Mouse (Mus musculus): Measurements from ENCODE around the gene Nupl1. TPM values are rescaled to one million over a fixed set of nuclear protein-coding genes. Genes with fewer than 3 reads are reported as not detected.

Gene Nupl1
- polyA plus RNA-seq, 1 experiment: not detected

DNA sequence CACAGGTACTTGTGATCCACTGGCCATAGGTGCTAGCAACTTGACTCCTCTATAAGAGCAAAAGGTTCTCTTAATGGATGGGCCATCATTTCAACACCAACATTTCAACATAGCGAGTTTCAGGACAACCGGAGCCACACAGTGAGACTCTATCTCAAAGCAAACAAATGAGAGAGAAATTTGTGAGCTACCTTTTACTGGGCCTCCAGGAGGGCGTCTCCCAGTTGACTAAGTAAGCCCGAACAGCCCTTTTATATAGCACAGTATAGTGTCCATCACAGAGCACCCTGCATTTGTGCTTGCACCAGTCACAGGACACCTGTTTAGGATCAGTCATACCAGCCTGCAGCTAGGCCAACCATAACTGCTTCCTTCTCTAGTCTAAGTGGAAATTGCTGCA, 5.9 kb upstream of the Nupl1 start:
- no peak overlapping the region for H3K4me3 ChIP-seq (ENCODE audit: control insufficient read depth, insufficient read depth, low read length)
- no peak for DNase-seq
- TF ChIP-seq POLR2A (IDR thresholded peaks at IDR 0.05; ENCODE audit: control insufficient read depth, extremely low read depth, insufficient read depth, low read length, poor library complexity) (no peak), CTCF (IDR thresholded peaks at IDR 0.05; ENCODE audit: borderline replicate concordance, control insufficient read depth, extremely low read depth, insufficient read depth, low read length, poor library complexity) (no peak)
- no peaks in the 10 kb centered on the region for H3K27me3 ChIP-seq (ENCODE audit: control insufficient read depth, insufficient read depth, low read length)
- H3K27ac ChIP-seq (ENCODE audit: control insufficient read depth, insufficient read depth, low read length): no peak overlapping the region
- no peaks in the 10 kb centered on the region for H3K36me3 ChIP-seq (ENCODE audit: control insufficient read depth, insufficient read depth, low read length)
- peaks cover 5% of the 10 kb centered on the region for H3K4me1 ChIP-seq (replicated peaks; ENCODE audit: control insufficient read depth, insufficient read depth, low read length)
- WGBS: 95% methylated on average over 4 of the region's 4 CpGs

DNA sequence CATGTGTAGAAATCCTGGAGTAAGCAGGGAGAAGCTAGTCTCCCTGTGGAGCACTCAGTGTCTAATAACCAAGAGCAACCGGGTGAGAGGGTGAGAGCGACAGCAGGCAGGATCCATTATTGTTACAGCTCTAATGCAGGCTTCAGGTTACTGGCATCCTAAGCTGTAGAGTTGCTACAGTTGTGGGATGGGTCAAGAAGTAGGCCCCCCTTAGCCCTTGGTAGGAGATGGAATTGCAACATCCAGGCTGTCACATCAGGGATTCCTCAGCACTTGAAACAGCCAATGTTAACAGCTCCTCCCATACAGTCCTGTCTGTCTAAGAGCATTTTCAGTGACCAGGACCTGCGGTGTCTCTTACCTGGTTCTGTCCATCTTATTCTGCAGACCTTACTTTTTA, 5.1 kb upstream of the Nupl1 start:
- Histone ChIP-seq H3K27me3 (ENCODE audit: control insufficient read depth, insufficient read depth, low read length) (no peaks in the 10 kb centered on the region), H3K27ac (ENCODE audit: control insufficient read depth, insufficient read depth, low read length) (no peak overlapping the region), H3K4me3 (ENCODE audit: control insufficient read depth, insufficient read depth, low read length) (no peak overlapping the region), H3K36me3 (ENCODE audit: control insufficient read depth, insufficient read depth, low read length) (no peaks in the 10 kb centered on the region), H3K4me1 (replicated peaks; ENCODE audit: control insufficient read depth, insufficient read depth, low read length) (peaks cover 8% of the 10 kb centered on the region)
- 87% methylated on average over 3 of the region's 3 CpGs for WGBS
- no peak for DNase-seq
- TF ChIP-seq POLR2A (IDR thresholded peaks at IDR 0.05; ENCODE audit: control insufficient read depth, extremely low read depth, insufficient read depth, low read length, poor library complexity): no peak
- no peak for TF ChIP-seq CTCF (IDR thresholded peaks at IDR 0.05; ENCODE audit: borderline replicate concordance, control insufficient read depth, extremely low read depth, insufficient read depth, low read length, poor library complexity)

GRCm38 (mm10) chr14:60254774-60255173, 3.5 kb upstream of the Nupl1 start:
- no peak for TF ChIP-seq POLR2A (IDR thresholded peaks at IDR 0.05; ENCODE audit: control insufficient read depth, extremely low read depth, insufficient read depth, low read length, poor library complexity)
- no peak for TF ChIP-seq CTCF (IDR thresholded peaks at IDR 0.05; ENCODE audit: borderline replicate concordance, control insufficient read depth, extremely low read depth, insufficient read depth, low read length, poor library complexity)
- DNase-seq: no peak
- H3K4me3 ChIP-seq (ENCODE audit: control insufficient read depth, insufficient read depth, low read length): no peak overlapping the region
- H3K4me1 ChIP-seq (replicated peaks; ENCODE audit: control insufficient read depth, insufficient read depth, low read length): peaks cover 10% of the 10 kb centered on the region
- H3K27ac ChIP-seq (ENCODE audit: control insufficient read depth, insufficient read depth, low read length): no peak overlapping the region
- no peaks in the 10 kb centered on the region for H3K36me3 ChIP-seq (ENCODE audit: control insufficient read depth, insufficient read depth, low read length)
- no peaks in the 10 kb centered on the region for H3K27me3 ChIP-seq (ENCODE audit: control insufficient read depth, insufficient read depth, low read length)

- H3K4me3 ChIP-seq (ENCODE audit: control insufficient read depth, insufficient read depth, low read length): no peak overlapping the region
- no peaks in the 10 kb centered on the region for H3K36me3 ChIP-seq (ENCODE audit: control insufficient read depth, insufficient read depth, low read length)
- 98% methylated on average over 3 of the region's 3 CpGs for WGBS
- peaks cover 14% of the 10 kb centered on the region for H3K4me1 ChIP-seq (replicated peaks; ENCODE audit: control insufficient read depth, insufficient read depth, low read length)
- TF ChIP-seq CTCF (IDR thresholded peaks at IDR 0.05; ENCODE audit: borderline replicate concordance, control insufficient read depth, extremely low read depth, insufficient read depth, low read length, poor library complexity) (no peak), POLR2A (IDR thresholded peaks at IDR 0.05; ENCODE audit: control insufficient read depth, extremely low read depth, insufficient read depth, low read length, poor library complexity) (no peak)
- DNase-seq: no peak
- H3K27ac ChIP-seq (ENCODE audit: control insufficient read depth, insufficient read depth, low read length): no peak overlapping the region
- H3K27me3 ChIP-seq (ENCODE audit: control insufficient read depth, insufficient read depth, low read length): no peaks in the 10 kb centered on the region
Observed at GRCm38 (mm10) chr14:60253466-60253865, 2.2 kb upstream of the Nupl1 start.

- peak overlapping the region; percentile 84 for H3K27ac ChIP-seq (ENCODE audit: control insufficient read depth, insufficient read depth, low read length)
- no peak for DNase-seq
- 32% methylated on average over 15 of the region's 15 CpGs for WGBS
- peaks cover 14% of the 10 kb centered on the region for H3K4me1 ChIP-seq (replicated peaks; ENCODE audit: control insufficient read depth, insufficient read depth, low read length)
- H3K27me3 ChIP-seq (ENCODE audit: control insufficient read depth, insufficient read depth, low read length): no peaks in the 10 kb centered on the region
- H3K4me3 ChIP-seq (ENCODE audit: control insufficient read depth, insufficient read depth, low read length): peak overlapping the region; percentile 88
- TF ChIP-seq CTCF (IDR thresholded peaks at IDR 0.05; ENCODE audit: borderline replicate concordance, control insufficient read depth, extremely low read depth, insufficient read depth, low read length, poor library complexity): no peak
- no peak for TF ChIP-seq POLR2A (IDR thresholded peaks at IDR 0.05; ENCODE audit: control insufficient read depth, extremely low read depth, insufficient read depth, low read length, poor library complexity)
- no peaks in the 10 kb centered on the region for H3K36me3 ChIP-seq (ENCODE audit: control insufficient read depth, insufficient read depth, low read length)
Observed at GRCm38 (mm10) chr14:60252004-60253000, 1.1 kb upstream of the Nupl1 start.

DNA sequence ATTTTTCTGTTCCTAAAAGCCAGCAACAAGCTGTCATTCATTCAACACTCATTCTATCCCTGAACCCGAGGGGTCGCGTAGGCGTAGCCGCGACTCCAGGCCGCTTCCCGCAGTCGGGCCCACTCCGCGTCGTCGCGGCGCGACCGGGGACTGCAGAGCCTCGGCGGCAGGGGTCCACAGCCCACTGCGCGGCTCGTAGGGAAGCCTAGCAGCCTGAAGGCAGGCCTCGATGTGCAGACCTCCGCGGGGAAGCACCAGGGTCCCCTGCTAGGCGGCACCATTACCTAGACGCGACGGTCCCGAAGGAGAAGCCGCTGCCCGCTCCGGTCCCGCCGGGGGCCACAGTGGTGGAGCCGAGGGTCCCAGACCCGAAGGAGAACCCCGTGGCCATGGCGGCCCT, 352 bp downstream of the Nupl1 start:
- TF ChIP-seq POLR2A (IDR thresholded peaks at IDR 0.05; ENCODE audit: control insufficient read depth, extremely low read depth, insufficient read depth, low read length, poor library complexity) (no peak), CTCF (IDR thresholded peaks at IDR 0.05; ENCODE audit: borderline replicate concordance, control insufficient read depth, extremely low read depth, insufficient read depth, low read length, poor library complexity) (no peak)
- peak overlapping the region; percentile 12; the same call in 1 of the 2 replicates for H3K27ac ChIP-seq (ENCODE audit: control insufficient read depth, insufficient read depth, low read length)
- no peaks in the 10 kb centered on the region for H3K27me3 ChIP-seq (ENCODE audit: control insufficient read depth, insufficient read depth, low read length)
- H3K4me1 ChIP-seq (replicated peaks; ENCODE audit: control insufficient read depth, insufficient read depth, low read length): peaks cover 14% of the 10 kb centered on the region
- peak overlapping the region; percentile 86 for H3K4me3 ChIP-seq (ENCODE audit: control insufficient read depth, insufficient read depth, low read length)
- WGBS: under 1% methylated on average over 39 of the region's 39 CpGs
- DNase-seq: no peak
- H3K36me3 ChIP-seq (ENCODE audit: control insufficient read depth, insufficient read depth, low read length): no peaks in the 10 kb centered on the region
